Mouse (Mus musculus) urinary bladder, postnatal 4 days (tissue): ENCODE data around the gene Mcu.

Source experiments
- DNase-seq, 2 experiments: peaks; one replicate each; pipeline ENCODE4 v3.0.0; 2021 to 2022; ENCODE audit warnings: low spot score in 2 of 2

The Mcu gene

DNA sequence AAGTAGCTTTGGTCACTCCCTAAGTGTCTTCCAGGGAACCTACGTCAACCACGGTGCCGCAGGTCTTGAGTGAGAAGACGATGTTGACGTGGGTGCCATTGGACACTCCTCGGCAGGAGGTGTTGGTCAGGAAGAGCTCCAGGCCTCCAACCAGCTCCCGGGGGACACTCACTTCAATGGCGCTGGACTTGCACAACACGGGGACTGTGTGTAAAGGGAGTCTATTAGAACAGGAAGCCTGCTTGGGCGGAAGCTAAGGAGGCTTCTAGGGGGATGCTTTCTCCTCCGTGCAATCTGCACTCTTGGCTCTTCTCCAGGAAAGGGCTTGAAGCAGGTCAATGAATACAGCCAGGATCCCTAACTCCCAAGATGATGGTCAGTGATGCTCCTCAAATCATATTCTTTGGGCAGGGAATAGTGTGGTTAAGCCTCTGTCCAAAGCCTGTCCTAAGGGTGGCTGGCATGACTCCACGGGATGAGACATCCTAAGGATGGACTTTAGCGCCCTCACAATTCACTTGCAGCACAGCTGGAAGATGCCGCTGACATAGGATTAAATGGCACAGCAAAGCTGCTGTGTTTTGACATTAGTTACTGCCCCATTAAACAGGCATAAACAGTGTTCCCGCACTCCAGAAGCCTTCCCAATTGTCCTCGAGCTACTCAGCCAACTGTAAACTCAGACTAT lies 186.9 kb downstream of the Mcu start:
- DNase-seq: no peak

DNA sequence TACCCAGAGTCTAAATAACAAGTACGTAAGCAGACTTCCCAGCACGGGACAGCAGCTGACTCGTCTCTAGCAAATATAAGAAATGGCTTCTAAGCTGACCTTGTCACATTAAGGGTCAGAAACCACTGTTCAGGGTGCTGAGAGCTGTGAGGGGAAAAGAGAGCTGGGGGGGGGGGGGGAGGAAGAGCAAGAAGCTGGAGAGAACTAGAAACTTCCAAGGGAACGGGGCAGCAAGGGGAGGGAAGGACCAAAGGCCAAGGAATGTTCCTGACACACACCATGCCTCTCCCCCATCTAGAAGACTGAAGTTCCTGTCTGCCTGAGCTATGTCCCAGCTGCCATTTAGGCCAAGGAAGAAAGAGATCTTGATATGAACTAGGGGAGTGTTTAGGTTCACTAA lies 190.1 kb downstream of the Mcu start:
- no peak for DNase-seq

DNA sequence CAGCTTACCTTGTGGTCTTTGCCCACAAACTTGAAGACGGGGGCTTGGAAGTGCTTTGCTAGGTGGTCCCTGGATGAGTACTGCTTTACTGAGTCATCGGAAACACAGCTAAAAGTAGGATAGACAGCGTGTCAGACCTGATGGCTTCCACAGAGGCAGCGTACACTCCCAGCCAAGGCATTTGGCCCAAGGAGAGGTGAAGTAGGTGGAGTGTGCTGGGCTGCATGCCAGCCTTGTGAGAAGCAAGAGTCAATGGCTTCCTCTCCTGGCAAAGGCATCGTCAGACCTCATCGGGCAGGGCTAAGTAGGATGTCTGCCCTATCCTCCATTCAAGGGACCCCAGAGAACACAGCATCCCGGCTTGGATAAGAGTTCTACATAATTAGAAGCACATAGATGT lies 191.1 kb downstream of the Mcu start:
- no peak for DNase-seq

DNA sequence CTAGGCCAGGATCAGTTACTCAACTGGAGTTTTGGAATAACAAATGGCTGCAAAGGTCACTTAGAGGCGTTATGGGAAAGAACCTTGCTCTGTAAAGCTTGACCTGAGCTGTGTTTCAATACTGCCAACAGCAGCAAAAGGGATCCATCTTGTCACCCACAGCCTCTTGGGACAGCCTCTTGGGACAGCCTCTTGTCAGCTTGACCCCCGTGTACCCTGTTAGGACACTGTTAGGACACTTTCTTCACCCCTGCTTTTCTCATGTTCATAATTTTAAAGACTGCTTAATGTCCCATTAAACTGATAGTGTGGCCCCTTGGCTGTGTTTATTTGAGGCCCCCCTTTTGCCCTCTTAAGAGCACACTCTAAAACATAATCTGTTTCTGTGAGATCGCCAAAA lies 192.0 kb downstream of the Mcu start:
- no peak for DNase-seq

DNA sequence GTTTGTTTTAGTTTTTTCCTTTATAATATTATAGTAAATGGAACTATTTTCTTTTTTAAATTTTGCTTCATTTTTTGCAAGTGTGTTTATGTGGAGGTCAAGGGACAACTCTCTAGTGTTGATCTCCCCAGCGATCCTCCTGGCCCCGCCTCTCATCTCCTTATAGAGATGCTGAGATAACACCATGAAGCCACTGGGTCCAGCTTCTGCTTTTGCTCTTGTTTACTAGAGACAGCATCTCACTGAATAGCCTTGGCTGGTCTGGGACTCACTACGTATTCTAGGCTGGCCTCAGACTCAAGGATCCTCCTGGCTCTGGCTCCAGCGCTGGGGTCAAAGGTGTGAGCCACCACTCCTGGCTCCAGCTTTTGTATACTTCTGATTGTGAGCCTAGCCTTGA lies 197.0 kb downstream of the Mcu start:
- no peak for DNase-seq

DNA sequence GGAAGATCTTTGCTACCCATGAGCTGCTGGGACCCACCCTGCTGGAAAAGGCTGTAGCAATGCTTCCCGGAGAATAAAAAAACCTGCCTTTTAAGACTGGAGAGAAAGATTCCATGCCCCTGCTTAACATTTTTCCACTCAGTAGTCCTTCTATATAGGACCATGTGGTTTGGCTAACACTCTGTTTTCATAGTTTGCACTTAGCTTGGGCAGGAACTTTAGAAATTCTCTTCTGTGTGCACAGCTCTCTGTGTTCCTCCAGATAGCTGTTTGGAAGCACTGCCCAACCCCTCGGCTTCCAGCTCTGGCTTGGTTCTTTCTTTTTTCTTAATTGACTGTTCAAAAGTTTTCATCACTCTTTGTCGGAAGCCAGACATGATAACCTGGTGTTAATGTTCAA lies 199.9 kb downstream of the Mcu start:
- DNase-seq: no peak

DNA sequence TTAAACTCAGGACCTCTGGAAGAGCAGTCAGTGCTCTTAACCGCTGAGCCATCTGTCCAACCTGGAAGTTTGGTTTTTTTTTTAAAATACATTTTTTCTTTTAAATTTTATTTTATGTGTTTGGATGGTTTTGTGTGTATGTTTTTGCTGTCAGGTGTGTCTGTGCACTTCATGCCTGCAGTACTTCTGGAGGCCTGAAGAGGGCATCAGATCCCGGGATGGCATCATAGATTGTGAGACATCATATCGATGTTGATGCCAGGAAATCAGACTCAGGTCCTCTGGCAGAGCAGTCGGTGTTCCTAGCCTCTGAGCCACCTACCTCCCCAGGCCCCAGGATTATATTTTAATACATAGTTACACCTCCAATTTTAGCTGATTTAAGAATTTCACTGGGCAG lies 202.8 kb downstream of the Mcu start:
- DNase-seq: no peak

DNA sequence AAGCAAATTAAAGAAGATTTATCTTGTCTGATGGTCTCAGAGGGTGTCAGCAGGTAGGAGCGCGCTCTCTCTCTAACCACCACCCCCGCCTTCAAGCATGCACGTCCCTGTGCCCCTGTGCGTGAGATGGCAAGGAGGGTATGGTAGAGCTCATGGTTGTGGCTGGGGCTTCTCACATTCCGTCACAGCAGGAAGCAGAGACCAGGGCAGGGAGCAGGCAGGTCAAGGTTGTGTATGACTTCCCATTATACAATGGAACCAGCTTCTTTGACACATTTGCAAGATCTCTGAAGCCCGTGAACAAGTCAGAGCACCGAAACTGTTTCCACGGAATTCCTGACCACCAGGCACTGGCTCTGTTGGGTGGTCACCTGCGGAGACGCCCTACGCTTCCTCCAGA lies 206.2 kb downstream of the Mcu start:
- no peak for DNase-seq

DNA sequence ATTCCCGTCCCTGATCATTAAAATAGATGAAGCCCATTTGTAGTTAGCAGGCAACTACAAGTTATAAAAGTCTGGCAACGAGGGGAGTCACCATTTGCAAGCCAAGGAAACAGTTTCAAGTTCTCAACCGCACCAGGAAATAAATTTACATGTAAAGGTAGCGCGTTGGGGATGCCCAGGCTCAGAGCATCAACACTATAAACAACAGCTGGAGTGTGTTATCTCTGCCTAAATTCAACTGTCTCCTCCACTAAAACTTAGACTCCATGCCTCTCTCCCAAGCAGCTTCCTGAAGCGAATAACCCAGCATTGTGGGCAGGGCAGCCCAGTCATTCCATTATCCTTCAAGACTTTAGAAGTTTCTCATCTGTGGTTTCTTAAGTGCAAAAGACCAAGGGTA lies 208.0 kb downstream of the Mcu start:
- DNase-seq: no peak

DNA sequence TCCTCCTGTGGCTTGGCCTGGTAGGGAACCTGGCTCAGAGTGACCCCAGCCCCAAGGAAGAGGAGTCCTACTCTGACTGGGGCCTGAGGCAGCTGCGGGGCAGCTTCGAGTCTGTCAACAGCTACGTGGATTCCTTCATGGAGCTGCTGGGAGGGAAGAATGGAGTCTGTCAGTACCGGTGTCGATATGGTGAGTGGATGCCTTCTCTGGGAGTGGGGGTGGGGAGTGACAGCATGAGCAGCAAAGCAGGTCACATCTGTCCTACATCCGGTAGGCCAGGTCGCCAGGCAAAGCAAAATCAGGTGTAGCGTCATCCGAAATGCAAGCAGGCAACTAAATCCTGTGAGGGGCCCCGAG lies 212.7 kb downstream of the Mcu start:
- no peak for DNase-seq

DNA sequence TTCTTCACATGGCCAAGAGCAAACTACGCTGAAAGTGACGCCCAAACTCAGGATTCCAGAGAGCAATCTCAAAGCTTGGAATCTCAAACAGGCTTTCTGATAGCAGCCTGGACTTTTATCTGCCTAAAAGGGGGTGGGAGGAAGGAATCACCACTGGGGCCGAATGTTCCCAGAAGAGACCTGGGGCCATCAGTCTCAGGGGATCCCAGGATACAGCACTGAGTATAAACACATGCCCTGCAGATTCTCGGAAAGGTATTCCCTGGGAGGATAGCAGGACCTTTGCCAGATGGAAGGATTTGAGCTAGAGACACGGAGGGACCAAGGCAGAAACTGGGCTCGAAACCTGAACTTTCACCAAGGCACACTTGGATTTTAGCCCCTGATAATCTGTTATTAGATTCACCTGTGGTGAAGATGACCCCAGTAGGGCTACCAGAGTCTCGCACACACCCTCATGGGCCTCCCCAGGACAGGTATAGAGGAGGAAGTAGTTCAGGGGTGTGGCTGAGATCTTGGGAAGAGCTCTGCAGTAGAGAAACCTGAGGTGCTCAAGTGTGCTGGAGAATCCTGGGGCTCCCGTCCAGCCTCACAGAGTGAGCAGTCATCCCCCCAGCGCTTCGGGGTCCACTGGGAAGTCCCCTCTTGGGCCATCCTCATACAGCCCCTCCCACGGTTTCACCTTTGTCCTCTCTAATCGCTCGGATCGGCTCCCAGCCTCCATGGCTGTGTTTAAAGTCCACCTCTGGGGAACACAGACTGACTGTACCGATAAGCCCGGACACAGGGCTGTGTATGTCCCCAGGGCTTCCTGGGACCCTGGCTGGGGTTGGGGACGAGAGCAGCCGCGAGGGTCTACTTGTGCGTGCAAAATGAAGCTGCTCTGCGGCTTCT lies 213.3 kb downstream of the Mcu start, which contains the start of gene Pla2g12b:
Gene Pla2g12b (plus strand): TSS at position 762 of the 894 bp plus-strand sequence.
- DNase-seq: no peak
